Mouse (Mus musculus): Measurements from ENCODE around the gene Mab21l3. TPM values are rescaled to one million over a fixed set of nuclear protein-coding genes. Genes with fewer than 3 reads are reported as not detected.

Mab21l3 gene
- polyA plus RNA-seq, 1 experiment from 2014 or later: 4.1 TPM

- Histone ChIP-seq H3K4me3 (no peak overlapping the region), H3K4me1 (no peaks in the 10 kb centered on the region; the same call in 1 of the 2 replicates)
- no peak for ATAC-seq (ENCODE audit: insufficient number of reproducible peaks, low FRiP score, low TSS enrichment, low read depth)
Observed at GRCm38 (mm10) chr3:101875258-101875920, 26.6 kb upstream of the Mab21l3 start.

GRCm38 (mm10) chr3:101873061-101873675 lies 24.4 kb upstream of the Mab21l3 start:
- Histone ChIP-seq H3K36me3 (peaks cover 28% of the 10 kb centered on the region), H3K9ac (no peak overlapping the region), H3K27me3 (no peaks in the 10 kb centered on the region), H3K9me3 (no peaks in the 10 kb centered on the region), H3K27ac (no peak overlapping the region), H3K4me2 (no peak overlapping the region), H3K4me3 (no peak overlapping the region), H3K4me1 (no peaks in the 10 kb centered on the region; the same call in 1 of the 2 replicates)
- WGBS: 77% methylated on average over 7 of the region's 7 CpGs
- no peak for ATAC-seq (ENCODE audit: insufficient number of reproducible peaks, low FRiP score, low TSS enrichment, low read depth)

More at GRCm38 (mm10) chr3:101875258-101875920, 26.6 kb upstream of the Mab21l3 start:
- Histone ChIP-seq H3K36me3 (peaks cover 42% of the 10 kb centered on the region), H3K9me3 (no peaks in the 10 kb centered on the region), H3K27ac (no peak overlapping the region), H3K9ac (no peak overlapping the region), H3K27me3 (no peaks in the 10 kb centered on the region), H3K4me2 (no peak overlapping the region)
- WGBS: 79% methylated on average over 10 of the region's 10 CpGs

GRCm38 (mm10) chr3:101871951-101872350 lies 23.2 kb upstream of the Mab21l3 start:
- WGBS: 83% methylated on average over 9 of the region's 9 CpGs

GRCm38 (mm10) chr3:101867001-101867421 lies 18.3 kb upstream of the Mab21l3 start:
- no peak for ATAC-seq (ENCODE audit: insufficient number of reproducible peaks, low FRiP score, low TSS enrichment, low read depth)

More at GRCm38 (mm10) chr3:101871951-101872350, 23.2 kb upstream of the Mab21l3 start:
- H3K27ac ChIP-seq: no peak overlapping the region
- no peaks in the 10 kb centered on the region for H3K9me3 ChIP-seq
- H3K4me3 ChIP-seq: no peak overlapping the region
- peaks cover 22% of the 10 kb centered on the region for H3K36me3 ChIP-seq
- no peak for ATAC-seq (ENCODE audit: insufficient number of reproducible peaks, low FRiP score, low TSS enrichment, low read depth)
- H3K4me2 ChIP-seq: no peak overlapping the region
- H3K27me3 ChIP-seq: no peaks in the 10 kb centered on the region
- no peaks in the 10 kb centered on the region; the same call in 1 of the 2 replicates for H3K4me1 ChIP-seq
- no peak overlapping the region for H3K9ac ChIP-seq

GRCm38 (mm10) chr3:101861856-101862255 lies 13.1 kb upstream of the Mab21l3 start:
- H3K36me3 ChIP-seq: peaks cover 52% of the 10 kb centered on the region
- H3K4me1 ChIP-seq: no peaks in the 10 kb centered on the region
- no peak for ATAC-seq (ENCODE audit: insufficient number of reproducible peaks, low FRiP score, low TSS enrichment, low read depth)
- WGBS: 78% methylated on average over 3 of the region's 3 CpGs
- H3K4me3 ChIP-seq: no peak overlapping the region
- H3K27me3 ChIP-seq: no peaks in the 10 kb centered on the region
- H3K4me2 ChIP-seq: no peak overlapping the region
- H3K27ac ChIP-seq: no peak overlapping the region
- no peaks in the 10 kb centered on the region for H3K9me3 ChIP-seq
- H3K9ac ChIP-seq: no peak overlapping the region

More at GRCm38 (mm10) chr3:101867001-101867421, 18.3 kb upstream of the Mab21l3 start:
- Histone ChIP-seq H3K9me3 (no peaks in the 10 kb centered on the region), H3K4me2 (no peak overlapping the region), H3K27ac (no peak overlapping the region), H3K27me3 (no peaks in the 10 kb centered on the region), H3K4me3 (no peak overlapping the region), H3K4me1 (no peaks in the 10 kb centered on the region), H3K9ac (no peak overlapping the region), H3K36me3 (peaks cover 26% of the 10 kb centered on the region)
- WGBS: 60% methylated on average over 4 of the region's 4 CpGs

- Histone ChIP-seq H3K36me3 (peaks cover 52% of the 10 kb centered on the region), H3K4me3 (no peak overlapping the region), H3K4me2 (no peak overlapping the region), H3K9me3 (no peaks in the 10 kb centered on the region), H3K27me3 (no peaks in the 10 kb centered on the region), H3K4me1 (no peaks in the 10 kb centered on the region), H3K9ac (no peak overlapping the region), H3K27ac (no peak overlapping the region)
- ATAC-seq (ENCODE audit: insufficient number of reproducible peaks, low FRiP score, low TSS enrichment, low read depth): no peak
- WGBS: 72% methylated on average over 7 of the region's 7 CpGs
Observed at GRCm38 (mm10) chr3:101860151-101860550, 11.4 kb upstream of the Mab21l3 start.

- Histone ChIP-seq H3K9ac (no peak overlapping the region), H3K4me1 (no peaks in the 10 kb centered on the region), H3K4me2 (no peak overlapping the region), H3K9me3 (no peaks in the 10 kb centered on the region), H3K36me3 (peaks cover 52% of the 10 kb centered on the region), H3K4me3 (no peak overlapping the region), H3K27ac (no peak overlapping the region), H3K27me3 (no peaks in the 10 kb centered on the region)
- 80% methylated on average over 7 of the region's 7 CpGs for WGBS
- ATAC-seq (ENCODE audit: insufficient number of reproducible peaks, low FRiP score, low TSS enrichment, low read depth): no peak
Observed at GRCm38 (mm10) chr3:101859740-101860139, 11.0 kb upstream of the Mab21l3 start.

- 66% methylated on average over 1 of the region's 1 CpGs for WGBS
- no peaks in the 10 kb centered on the region for H3K27me3 ChIP-seq
- no peak overlapping the region for H3K4me2 ChIP-seq
- H3K9me3 ChIP-seq: no peaks in the 10 kb centered on the region
- H3K9ac ChIP-seq: no peak overlapping the region
- no peak overlapping the region for H3K27ac ChIP-seq
- H3K36me3 ChIP-seq: peaks cover 5% of the 10 kb centered on the region; the same call in 1 of the 2 replicates
- H3K4me3 ChIP-seq: no peak overlapping the region
- no peaks in the 10 kb centered on the region for H3K4me1 ChIP-seq
- ATAC-seq (ENCODE audit: insufficient number of reproducible peaks, low FRiP score, low TSS enrichment, low read depth): no peak
Observed at GRCm38 (mm10) chr3:101854075-101854474, 5.3 kb upstream of the Mab21l3 start.

GRCm38 (mm10) chr3:101851363-101851762 lies 2.6 kb upstream of the Mab21l3 start:
- Histone ChIP-seq H3K27me3 (no peaks in the 10 kb centered on the region), H3K27ac (no peak overlapping the region), H3K9me3 (no peaks in the 10 kb centered on the region), H3K9ac (no peak overlapping the region), H3K4me3 (no peak overlapping the region), H3K36me3 (no peaks in the 10 kb centered on the region), H3K4me1 (no peaks in the 10 kb centered on the region), H3K4me2 (no peak overlapping the region)
- 42% methylated on average over 6 of the region's 6 CpGs for WGBS
- no peak for ATAC-seq (ENCODE audit: insufficient number of reproducible peaks, low FRiP score, low TSS enrichment, low read depth)

GRCm38 (mm10) chr3:101846096-101846495 lies 2.7 kb downstream of the Mab21l3 start:
- Histone ChIP-seq H3K9me3 (no peaks in the 10 kb centered on the region), H3K36me3 (no peaks in the 10 kb centered on the region), H3K4me3 (no peak overlapping the region), H3K27ac (no peak overlapping the region), H3K4me1 (no peaks in the 10 kb centered on the region), H3K27me3 (no peaks in the 10 kb centered on the region), H3K9ac (no peak overlapping the region), H3K4me2 (no peak overlapping the region)
- ATAC-seq (ENCODE audit: insufficient number of reproducible peaks, low FRiP score, low TSS enrichment, low read depth): no peak
- 28% methylated on average over 4 of the region's 4 CpGs for WGBS

- no peak overlapping the region for H3K27ac ChIP-seq
- 66% methylated on average over 7 of the region's 7 CpGs for WGBS
- H3K4me3 ChIP-seq: no peak overlapping the region
- no peak overlapping the region for H3K4me2 ChIP-seq
- no peaks in the 10 kb centered on the region for H3K9me3 ChIP-seq
- ATAC-seq (ENCODE audit: insufficient number of reproducible peaks, low FRiP score, low TSS enrichment, low read depth): no peak
- H3K4me1 ChIP-seq: no peaks in the 10 kb centered on the region
- H3K9ac ChIP-seq: no peak overlapping the region
- no peaks in the 10 kb centered on the region for H3K36me3 ChIP-seq
- no peaks in the 10 kb centered on the region for H3K27me3 ChIP-seq
Observed at GRCm38 (mm10) chr3:101842372-101843094, 6.2 kb downstream of the Mab21l3 start.

- ATAC-seq (ENCODE audit: insufficient number of reproducible peaks, low FRiP score, low TSS enrichment, low read depth): no peak
- H3K27me3 ChIP-seq: no peaks in the 10 kb centered on the region
- no peaks in the 10 kb centered on the region for H3K36me3 ChIP-seq
- H3K4me3 ChIP-seq: no peak overlapping the region
- H3K4me1 ChIP-seq: peaks cover 13% of the 10 kb centered on the region
- H3K9me3 ChIP-seq: no peaks in the 10 kb centered on the region
- no peak overlapping the region for H3K4me2 ChIP-seq
- 87% methylated on average over 9 of the region's 9 CpGs for WGBS
- no peak overlapping the region for H3K27ac ChIP-seq
- H3K9ac ChIP-seq: no peak overlapping the region
Observed at GRCm38 (mm10) chr3:101839327-101839726, 9.4 kb downstream of the Mab21l3 start.

All from limb, embryonic 15.5 days (tissue).